Mouse (Mus musculus) CD4-positive naive resting alpha-beta T cell, adult 76 days (primary cell): Measurements from ENCODE around the gene Ak5. TPM values are rescaled to one million over a fixed set of nuclear protein-coding genes. Genes with fewer than 3 reads are reported as not detected.

ENCODE experiments used
- total RNA-seq: library from RNA; stranded (reverse); gene quantifications from one replicate; pipeline ENCODE4 v1.2.4, GENCODE M21; 2023

Gene Ak5
- total RNA-seq, result not detected

DNA sequence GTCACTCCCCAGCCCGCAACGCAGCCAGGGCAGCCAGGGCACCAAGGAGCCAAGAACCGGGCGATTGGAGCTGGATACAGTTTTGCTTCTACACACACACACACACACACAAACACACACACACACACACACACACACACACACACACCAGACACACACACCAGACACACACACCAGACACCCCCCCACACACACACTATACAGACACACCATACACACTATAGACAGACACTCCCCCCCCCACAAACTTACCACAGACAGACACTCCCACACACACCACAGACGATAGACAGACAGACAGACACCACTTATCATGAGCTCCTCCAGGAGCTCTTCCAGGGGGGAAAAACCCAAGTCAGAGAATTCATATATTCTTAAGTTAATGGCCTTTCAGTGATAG, at the start of gene Ak5:
Gene Ak5, minus strand, starts transcription at position 122 of the 400 bp plus-strand sequence.

DNA sequence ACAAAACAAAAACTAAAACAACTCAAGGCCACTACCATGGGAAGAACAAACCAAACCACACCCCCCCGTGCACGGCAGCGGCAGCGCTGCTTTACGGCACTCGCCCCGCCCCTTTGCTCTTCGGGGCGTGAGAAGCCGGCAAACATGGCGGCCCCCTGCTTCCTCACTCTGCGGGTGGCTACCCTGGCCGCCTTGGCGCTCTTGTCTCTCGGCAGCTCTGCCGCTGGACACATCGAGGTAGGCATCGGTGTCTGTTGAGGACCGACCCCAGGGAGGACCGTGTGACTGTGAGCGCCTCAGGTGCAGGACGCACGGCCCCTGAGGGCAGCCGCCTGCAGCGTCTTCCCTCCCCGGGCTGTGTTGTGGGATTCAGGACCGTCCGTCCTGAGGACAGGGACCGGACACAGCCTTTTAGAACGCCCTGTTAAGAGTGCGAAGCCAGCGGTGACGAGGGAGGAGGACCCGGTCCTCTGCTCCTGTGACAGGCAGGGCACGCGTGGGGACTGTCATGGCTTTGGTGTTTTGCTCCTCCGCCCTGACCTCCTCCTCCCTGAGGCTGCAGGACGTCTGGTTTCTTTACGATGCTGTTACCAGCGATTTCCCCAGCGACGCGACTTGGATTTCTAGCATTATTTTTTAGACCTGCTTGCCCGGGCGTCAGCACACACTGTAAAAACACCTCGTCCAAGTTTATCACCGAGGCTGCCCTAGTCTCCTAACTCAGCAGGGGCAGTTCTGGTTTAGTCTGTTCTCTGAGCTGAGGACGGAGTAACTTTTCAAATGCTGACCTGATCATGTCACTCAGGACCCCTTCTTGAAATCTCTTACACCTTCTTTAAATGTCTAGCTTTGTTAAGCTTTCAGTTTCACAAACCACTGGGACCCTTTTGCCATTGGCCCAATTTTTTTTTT, 46.1 kb upstream of the Ak5 start, which contains the start of gene Pigk:
Gene Pigk, plus strand, starts transcription at position 110 of the 912 bp plus-strand sequence.

Other genes with a start within 250 kb of the Ak5 start
- gene Pigk, start 45.7 kb upstream of the Ak5 start, total RNA-seq, result 24.9 TPM